ENCODE assay signal across 8 mouse cellular contexts in genomic region chr8:86884067-86884466, GRCm38 (mm10). TPM values are rescaled to one million over a fixed set of nuclear protein-coding genes. Genes with fewer than 3 reads are reported as not detected.
DNase-seq lines count a peak whose midpoint lies in the region; ATAC-seq and TF ChIP-seq lines count a peak whose summit lies in the region.

No protein-coding gene starts in this region.

- peak overlapping the region; percentile 97 for H3K4me3 ChIP-seq in lung, adult 2 months (replicated peaks; ENCODE audit: extremely low read depth, low read depth, low read length)
- peak overlapping the region; percentile 97 for H3K4me3 ChIP-seq in embryonic facial prominence, embryonic 13.5 days
- H3K4me3 ChIP-seq in intestine, embryonic 15.5 days (replicated peaks), result peak overlapping the region; percentile 99
- peak overlapping the region; percentile 82 for H3K4me3 ChIP-seq in lung, postnatal 0 days (ENCODE audit: low read depth, low read length)
- peak overlapping the region; percentile 96 for H3K4me3 ChIP-seq in stomach, embryonic 15.5 days (replicated peaks)

- peak overlapping the region; percentile 92 for H3K27ac ChIP-seq in embryonic facial prominence, embryonic 13.5 days
- peak overlapping the region; percentile 93 for H3K27ac ChIP-seq in intestine, embryonic 15.5 days
- H3K27ac ChIP-seq in lung, postnatal 0 days (ENCODE audit: low read length), result peak overlapping the region; percentile 91
- peak overlapping the region; percentile 93 for H3K27ac ChIP-seq in stomach, embryonic 15.5 days

- no peak for ATAC-seq in embryonic facial prominence, embryonic 13.5 days (ENCODE audit: insufficient number of reproducible peaks, insufficient read depth, low FRiP score, low TSS enrichment, low read depth)
- ATAC-seq in intestine, embryonic 15.5 days, result 0 out of 2 replicates have a peak, but pooled peaks have one; percentile 21
- no peak for ATAC-seq in lung, postnatal 0 days
- no peak for ATAC-seq in stomach, embryonic 15.5 days (ENCODE audit: insufficient read depth, low FRiP score, low read depth)

- peaks cover 8% of the 10 kb centered on the region for H3K36me3 ChIP-seq in embryonic facial prominence, embryonic 13.5 days
- no peaks in the 10 kb centered on the region for H3K36me3 ChIP-seq in intestine, embryonic 15.5 days
- H3K36me3 ChIP-seq in lung, postnatal 0 days (ENCODE audit: insufficient read depth, low read length), result no peaks in the 10 kb centered on the region
- H3K36me3 ChIP-seq in stomach, embryonic 15.5 days, result no peaks in the 10 kb centered on the region

- DNase-seq in lung, adult 2 months, result no peak
- no peak for DNase-seq in lung, postnatal 14 days
- peak; percentile 59 for DNase-seq in Muller cell, postnatal 12 days (ENCODE audit: inconsistent ontology term)
- peak; percentile 75 for DNase-seq in lung, postnatal 0 days (ENCODE audit: low spot score)
- no peak for DNase-seq in layer of hippocampus, adult 9-11 months

- peak overlapping the region; percentile 91 for H3K9ac ChIP-seq in embryonic facial prominence, embryonic 13.5 days
- peak overlapping the region; percentile 88 for H3K9ac ChIP-seq in intestine, embryonic 15.5 days
- H3K9ac ChIP-seq in lung, postnatal 0 days (replicated peaks; ENCODE audit: low read depth), result peak overlapping the region; percentile 71
- H3K9ac ChIP-seq in stomach, embryonic 15.5 days, result peak overlapping the region; percentile 62

- under 1% methylated on average over 16 of the region's 16 CpGs for WGBS in lung, adult 2 months
- 1% methylated on average over 16 of the region's 16 CpGs for WGBS in embryonic facial prominence, embryonic 13.5 days
- WGBS in intestine, embryonic 15.5 days, result under 1% methylated on average over 16 of the region's 16 CpGs
- WGBS in lung, postnatal 0 days, result under 1% methylated on average over 16 of the region's 16 CpGs
- under 1% methylated on average over 16 of the region's 16 CpGs for WGBS in stomach, embryonic 15.5 days

- no peak for TF ChIP-seq POLR2A in lung, adult 2 months (IDR thresholded peaks at IDR 0.05; ENCODE audit: borderline replicate concordance, extremely low read depth, low read depth, low read length)

- H3K4me1 ChIP-seq in lung, adult 2 months (ENCODE audit: control insufficient read depth, insufficient read depth, low read length), result peaks cover 16% of the 10 kb centered on the region
- H3K4me1 ChIP-seq in embryonic facial prominence, embryonic 13.5 days, result peaks cover 28% of the 10 kb centered on the region
- H3K4me1 ChIP-seq in intestine, embryonic 15.5 days (replicated peaks), result peaks cover 20% of the 10 kb centered on the region
- H3K4me1 ChIP-seq in lung, postnatal 0 days (ENCODE audit: insufficient read depth, low read depth, low read length), result peaks cover 9% of the 10 kb centered on the region; the same call in 1 of the 2 replicates
- peaks cover 15% of the 10 kb centered on the region for H3K4me1 ChIP-seq in stomach, embryonic 15.5 days

- TF ChIP-seq CTCF in lung, adult 2 months (IDR thresholded peaks at IDR 0.05; ENCODE audit: insufficient read depth, low read length), result no peak
- no peak for TF ChIP-seq CTCF in lung, postnatal 0 days (IDR thresholded peaks at IDR 0.05)

- no peaks in the 10 kb centered on the region for H3K27me3 ChIP-seq in embryonic facial prominence, embryonic 13.5 days
- H3K27me3 ChIP-seq in intestine, embryonic 15.5 days (replicated peaks), result no peaks in the 10 kb centered on the region
- no peaks in the 10 kb centered on the region for H3K27me3 ChIP-seq in lung, postnatal 0 days (replicated peaks; ENCODE audit: insufficient read depth, low read length)
- H3K27me3 ChIP-seq in stomach, embryonic 15.5 days (replicated peaks), result no peaks in the 10 kb centered on the region

- H3K9me3 ChIP-seq in embryonic facial prominence, embryonic 13.5 days, result no peaks in the 10 kb centered on the region
- H3K9me3 ChIP-seq in intestine, embryonic 15.5 days, result no peaks in the 10 kb centered on the region
- H3K9me3 ChIP-seq in lung, postnatal 0 days (ENCODE audit: low read length), result no peaks in the 10 kb centered on the region
- no peaks in the 10 kb centered on the region for H3K9me3 ChIP-seq in stomach, embryonic 15.5 days

- peak overlapping the region; percentile 89 for H3K4me2 ChIP-seq in embryonic facial prominence, embryonic 13.5 days
- H3K4me2 ChIP-seq in intestine, embryonic 15.5 days (replicated peaks), result peak overlapping the region; percentile 82
- peak overlapping the region; percentile 79 for H3K4me2 ChIP-seq in lung, postnatal 0 days (replicated peaks; ENCODE audit: low read depth, low read length)
- peak overlapping the region; percentile 77 for H3K4me2 ChIP-seq in stomach, embryonic 15.5 days

- TF ChIP-seq EP300 in lung, postnatal 0 days (IDR thresholded peaks at IDR 0.05), result no peak

RNA-seq across cellular contexts. Expression of gene N4bp1, which starts 1.0 kb away (rescaled TPM):
- polyA plus RNA-seq in lung, adult 2 months (2012; rRNA removed), result 13.5 and 18.9 TPM in 2 replicates
- polyA plus RNA-seq in embryonic facial prominence, embryonic 13.5 days (2015; fragmentation: Nextera tagmentation; extraction: Ambion mirVana), result 11.2 and 12.6 TPM in 2 replicates
- polyA plus RNA-seq in intestine, embryonic 15.5 days (2015; fragmentation: Nextera tagmentation; extraction: Ambion mirVana), result 8.1 and 8.5 TPM in 2 replicates
- 5.4 and 6.4 TPM in 2 replicates for polyA plus RNA-seq in lung, postnatal 0 days (2015; fragmentation: Nextera tagmentation; extraction: Ambion mirVana)
- polyA plus RNA-seq in stomach, embryonic 15.5 days (2015; fragmentation: Nextera tagmentation; extraction: Ambion mirVana), result 9.3 and 9.4 TPM in 2 replicates

Comparison
In these comparisons a context has a peak if more than half of its experiments do, and no peak if none do; other contexts are left out.
1. DNase-seq: peak in Muller cell, postnatal 12 days (single experiment) and lung, postnatal 0 days (single experiment); none in lung, adult 2 months (single experiment), lung, postnatal 14 days (single experiment) and layer of hippocampus, adult 9-11 months (single experiment).
2. Peak in every context shown above with its lines, with median percentiles within 50 percentile points of each other: H3K4me3 ChIP-seq, H3K27ac ChIP-seq, H3K4me2 ChIP-seq and H3K9ac ChIP-seq.